Mouse (Mus musculus): ENCODE data around the gene Tor3a.

DNA sequence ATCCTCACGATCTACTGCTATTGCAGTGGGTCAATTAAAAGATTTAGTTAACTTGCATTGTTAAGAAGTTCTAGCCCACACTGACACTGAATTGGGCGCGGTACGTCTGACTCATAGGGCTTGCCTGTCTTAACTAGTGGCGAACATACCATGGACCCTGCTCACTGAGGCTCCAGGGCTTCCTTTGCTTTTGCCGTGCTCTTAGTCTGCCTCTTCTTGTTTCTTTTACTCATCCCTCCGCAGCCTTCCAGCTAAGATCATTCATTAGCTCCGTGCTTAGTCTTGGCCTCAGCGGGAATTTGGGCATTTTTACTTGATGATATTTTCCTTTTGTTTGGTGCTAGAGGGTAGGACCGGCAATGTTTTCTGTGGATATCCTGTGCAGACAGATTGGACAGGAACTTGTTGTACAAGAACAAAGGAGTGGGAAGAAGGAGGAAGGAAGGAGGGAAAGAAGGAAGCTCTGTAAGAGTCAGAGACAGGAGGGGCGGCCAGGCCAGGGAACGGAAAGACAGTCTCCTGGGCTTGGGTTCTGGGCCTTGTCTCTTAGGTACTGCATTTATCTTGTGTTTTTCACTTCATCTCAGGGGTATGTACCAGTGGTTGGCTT, 57.1 kb downstream of the Tor3a start:
- TF ChIP-seq CTCF (conservative IDR thresholded peaks at IDR 0.05; ENCODE audit: insufficient read depth, insufficient read length, low read depth, low read length): no peak
- no peak for TF ChIP-seq POLR2A (IDR thresholded peaks at IDR 0.05; ENCODE audit: low read depth, low read length)

All from kidney, adult 2 months (tissue).